Mouse (Mus musculus): ENCODE data around the gene Zbtb9.
"Not testable (repeated sequence)": the region's sequence is repeated elsewhere in the genome, so short reads cannot be mapped to it uniquely, and the experiment has no call there.

Zbtb9 gene

DNA sequence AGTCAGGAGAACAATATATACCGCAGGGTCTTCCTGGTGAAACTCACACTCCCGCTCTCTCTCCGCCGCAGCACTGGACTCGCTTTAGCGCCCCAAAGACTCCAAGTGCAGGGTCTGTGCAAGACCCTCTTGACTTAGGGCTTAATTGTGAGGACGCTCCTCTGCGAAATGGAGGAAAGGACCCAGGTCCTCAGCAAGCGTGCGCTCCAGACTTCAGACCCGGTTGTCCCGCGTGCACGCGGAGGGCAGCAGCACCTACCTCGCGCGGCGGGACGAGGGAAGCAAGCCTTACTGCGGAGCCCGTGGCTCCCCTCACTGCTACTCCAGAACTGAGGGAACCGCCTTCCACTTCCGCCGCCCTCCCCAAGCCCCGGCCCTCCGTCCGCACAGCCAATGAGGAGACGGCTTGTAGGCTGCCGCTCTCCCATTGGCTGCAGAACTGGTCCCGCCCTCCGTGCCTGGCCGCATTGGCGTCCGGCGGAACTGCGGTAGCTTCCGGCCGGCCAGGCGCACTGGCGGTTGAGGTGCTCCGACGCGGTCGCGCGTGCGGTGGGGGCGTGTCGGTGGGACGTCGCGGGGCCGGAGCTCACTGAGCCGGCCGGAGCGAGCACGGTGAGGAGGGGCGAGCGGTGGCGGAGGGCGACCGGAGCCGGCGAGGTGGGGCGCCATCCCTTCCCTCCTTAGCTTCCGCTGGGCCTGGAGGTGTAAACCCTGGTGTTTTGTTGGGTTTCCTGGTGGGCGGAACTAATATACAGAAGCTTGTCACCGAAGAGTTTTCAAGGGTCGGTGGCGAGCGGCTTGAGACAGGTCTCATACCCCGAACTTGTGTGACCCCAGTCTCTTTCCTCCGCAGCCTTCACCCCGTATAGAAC is at the start of gene Zbtb9:
TSS of gene Zbtb9 (plus strand) at position 465 of the 872 bp plus-strand sequence.
- DNase-seq (ENCODE audit: low spot score in 2 of 2), result peak; percentile 93 to 95

DNA sequence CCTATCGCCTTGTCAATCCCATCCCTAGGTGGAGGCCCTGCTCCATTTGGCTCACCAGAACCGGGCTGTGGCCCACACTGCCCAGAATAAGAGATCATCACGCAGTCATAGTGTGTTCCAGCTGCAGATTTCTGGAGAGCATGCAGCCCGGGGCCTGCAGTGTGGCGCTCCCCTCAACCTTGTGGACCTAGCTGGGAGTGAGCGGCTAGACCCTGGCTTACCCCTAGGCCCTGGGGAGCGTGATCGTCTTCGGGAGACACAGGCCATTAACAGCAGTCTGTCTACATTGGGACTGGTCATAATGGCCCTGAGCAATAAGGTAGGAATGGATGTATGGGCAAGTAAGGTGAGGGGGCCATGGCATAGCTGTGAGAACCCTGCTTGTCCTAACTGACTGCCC is 47.6 kb upstream of the Zbtb9 start:
- DNase-seq (ENCODE audit: low spot score in 2 of 2), result not testable (repeated sequence)

DNA sequence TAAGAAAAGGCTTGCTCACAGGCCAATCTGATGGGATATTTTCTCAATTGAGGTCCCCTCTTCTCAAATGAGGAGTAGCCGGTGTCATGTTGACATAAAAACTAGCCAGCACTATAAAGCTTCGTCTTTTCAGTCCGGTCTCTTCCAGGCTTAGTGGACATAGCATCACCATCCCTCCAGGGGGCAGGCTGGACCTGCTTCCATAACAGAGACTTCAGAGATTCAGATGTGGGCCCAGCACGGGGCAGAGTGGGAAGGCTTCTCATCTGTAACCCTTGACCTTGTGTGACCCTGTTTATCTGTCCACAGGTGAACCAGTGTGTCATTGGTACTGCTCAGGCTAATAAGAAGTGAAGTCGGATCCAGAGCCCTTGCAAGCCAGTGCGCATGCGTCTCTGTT is 41.2 kb upstream of the Zbtb9 start:
- DNase-seq (ENCODE audit: low spot score in 2 of 2), result peak; percentile 50 to 55

DNA sequence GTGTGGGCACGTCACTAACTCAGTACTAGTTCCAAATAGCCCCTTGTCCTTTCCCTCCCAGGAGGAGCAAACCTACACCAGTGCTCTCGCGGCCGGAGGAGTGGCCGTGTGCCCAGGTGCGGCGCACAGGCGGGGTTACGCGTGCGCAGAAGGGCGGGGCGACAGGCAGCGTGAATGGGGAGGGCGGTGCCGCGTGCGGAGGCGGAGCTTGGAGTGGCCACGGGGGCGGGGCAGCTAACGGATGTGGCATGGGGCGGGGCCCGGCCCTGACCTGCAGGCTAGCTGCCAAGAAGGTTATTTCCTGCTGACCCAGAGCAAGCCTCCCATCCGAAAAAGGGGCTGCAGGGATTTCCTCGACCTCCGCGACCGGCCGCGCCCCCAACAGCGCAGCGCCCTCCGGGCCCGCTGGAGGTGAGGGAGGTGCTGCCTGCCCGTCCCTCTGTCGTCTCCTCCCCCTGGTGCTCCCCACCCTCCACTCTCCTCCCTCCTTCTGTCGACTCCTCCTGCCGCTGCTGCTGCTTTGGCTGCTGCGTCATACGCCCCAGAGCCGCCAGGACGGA is 40.0 kb upstream of the Zbtb9 start, which contains the start of gene Phf1:
TSS of gene Phf1 (plus strand) at position 214 of the 560 bp plus-strand sequence.
- DNase-seq (ENCODE audit: low spot score in 2 of 2), result peak; percentile 98

DNA sequence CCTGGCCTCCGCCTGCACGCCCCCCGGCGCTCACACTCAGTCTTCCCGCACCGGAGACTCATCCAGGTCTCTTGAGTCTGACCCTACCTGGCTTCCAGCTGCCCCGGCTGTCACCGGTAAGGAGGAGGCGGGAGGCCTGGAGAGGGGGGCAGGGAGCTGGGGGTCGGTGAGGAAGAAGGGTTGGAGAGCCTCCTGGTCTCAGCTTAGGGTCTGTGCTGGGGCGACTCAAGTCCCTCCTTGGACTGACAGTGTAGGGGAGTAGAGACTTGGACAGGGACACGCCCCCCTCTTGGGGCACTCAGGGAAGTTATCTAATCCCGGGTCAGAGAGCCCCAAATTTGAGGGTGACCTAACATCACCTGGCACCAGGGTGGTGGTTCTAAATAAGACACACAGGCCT is 39.5 kb upstream of the Zbtb9 start:
- DNase-seq (ENCODE audit: low spot score in 2 of 2), result no peak

DNA sequence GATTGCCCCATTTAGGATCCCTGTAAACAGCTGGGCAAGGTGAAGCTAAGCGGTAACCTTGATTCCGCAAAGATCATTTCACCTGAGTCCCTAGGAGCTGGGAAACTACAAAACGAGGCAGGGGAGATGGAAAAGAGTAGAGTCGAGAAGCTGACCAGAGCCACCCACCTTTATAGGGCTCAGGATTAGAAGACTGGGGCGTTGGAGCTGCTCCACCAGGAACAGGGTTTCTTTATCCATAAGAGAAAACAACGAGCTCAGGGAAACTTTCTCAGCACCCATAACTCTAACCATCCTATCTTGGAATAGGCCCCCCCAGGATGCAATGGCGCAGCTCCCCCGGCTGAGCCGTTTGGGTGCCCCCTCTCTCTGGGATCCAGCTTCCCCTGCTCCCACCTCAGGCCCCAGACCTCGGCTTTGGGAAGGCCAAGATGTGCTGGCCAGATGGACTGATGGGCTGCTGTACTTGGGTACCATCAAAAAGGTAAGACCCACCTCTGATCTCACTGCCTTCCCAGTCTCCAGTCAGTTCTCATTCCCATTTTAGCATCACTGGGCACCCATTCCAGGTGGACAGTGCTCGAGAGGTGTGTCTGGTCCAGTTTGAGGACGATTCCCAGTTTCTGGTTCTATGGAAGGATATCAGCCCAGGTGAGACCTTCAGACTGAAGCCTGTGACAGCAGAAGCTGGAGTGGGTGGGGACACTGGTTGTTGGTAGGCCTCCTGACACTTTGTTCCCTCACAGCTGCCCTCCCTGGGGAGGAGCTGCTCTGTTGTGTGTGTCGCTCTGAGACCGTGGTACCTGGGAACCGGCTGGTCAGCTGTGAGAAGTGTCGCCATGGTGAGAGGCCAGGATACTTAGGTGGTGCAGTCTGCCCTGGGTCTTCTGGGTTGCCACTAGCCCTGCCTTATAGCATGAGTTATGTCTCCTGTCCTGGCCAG is 38.8 kb upstream of the Zbtb9 start:
- no peak for DNase-seq (ENCODE audit: low spot score in 2 of 2)

DNA sequence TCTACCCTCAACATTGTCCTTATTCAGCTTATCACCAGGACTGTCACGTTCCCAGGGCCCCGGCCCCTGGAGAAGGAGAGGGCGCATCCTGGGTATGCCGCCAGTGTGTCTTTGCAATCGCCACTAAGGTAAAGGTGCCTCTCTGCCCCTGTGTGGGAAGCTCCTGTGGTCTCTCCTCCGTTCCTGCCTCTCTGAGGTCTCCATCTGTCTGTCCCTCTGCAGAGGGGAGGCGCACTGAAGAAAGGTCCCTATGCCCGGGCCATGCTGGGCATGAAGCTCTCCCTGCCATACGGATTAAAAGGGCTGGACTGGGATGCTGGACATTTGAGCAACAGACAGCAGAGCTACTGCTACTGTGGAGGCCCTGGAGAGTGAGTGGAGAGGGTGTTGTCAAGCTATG is 37.9 kb upstream of the Zbtb9 start:
- no peak for DNase-seq (ENCODE audit: low spot score in 2 of 2)

DNA sequence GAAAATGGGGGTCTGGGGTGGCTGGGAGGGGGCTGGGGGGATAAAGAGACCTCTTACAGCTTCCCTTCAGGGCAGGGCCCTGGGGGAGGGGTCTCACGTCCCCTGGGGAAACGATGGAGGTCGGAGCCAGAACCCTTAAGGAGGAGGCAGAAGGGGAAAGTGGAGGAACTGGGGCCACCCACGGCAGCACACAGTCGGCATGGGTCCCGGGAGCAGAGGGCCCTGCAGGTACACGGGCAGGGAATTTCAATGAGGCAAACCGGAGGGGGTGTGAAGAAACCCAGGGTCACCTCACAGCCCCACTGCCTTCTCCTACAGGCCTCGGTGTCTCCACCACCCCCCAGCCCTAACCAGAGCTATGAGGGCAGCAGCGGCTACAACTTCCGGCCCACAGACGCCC is 36.5 kb upstream of the Zbtb9 start:
- DNase-seq (ENCODE audit: low spot score in 2 of 2), result no peak

DNA sequence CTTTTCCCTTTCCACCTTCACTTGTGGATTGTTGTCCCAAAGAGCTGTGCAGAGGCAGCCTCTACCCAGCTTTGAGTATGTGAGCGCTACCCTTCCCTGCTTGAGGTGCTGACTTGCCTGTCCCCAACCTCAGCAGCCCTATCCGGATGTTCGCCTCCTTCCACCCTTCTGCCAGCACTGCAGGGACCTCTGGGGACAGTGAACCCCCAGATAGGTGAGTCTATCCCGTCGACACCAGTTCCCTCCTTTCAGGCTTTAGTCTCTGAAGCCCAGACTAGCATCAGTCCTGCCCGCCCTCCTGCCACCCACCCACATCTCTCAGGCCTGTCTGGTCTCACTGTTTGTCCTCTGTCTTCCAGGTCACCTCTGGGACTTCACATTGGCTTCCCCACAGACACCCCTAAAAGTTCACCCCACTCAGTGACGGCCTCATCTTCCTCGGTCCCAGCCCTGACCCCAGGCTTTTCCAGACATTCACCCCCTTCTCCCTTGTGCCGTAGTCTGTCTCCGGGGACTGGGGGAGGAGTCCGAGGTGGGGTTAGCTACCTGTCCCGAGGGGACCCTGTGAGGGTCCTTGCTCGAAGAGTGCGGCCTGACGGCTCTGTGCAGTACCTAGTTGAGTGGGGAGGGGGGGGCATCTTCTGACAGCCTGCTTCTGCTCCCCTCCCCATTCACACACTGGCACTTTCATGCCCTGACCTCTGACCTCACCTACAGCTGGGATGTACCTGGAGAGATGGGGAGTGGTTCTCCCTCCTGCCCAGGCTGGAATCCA is 35.9 kb upstream of the Zbtb9 start:
- no peak for DNase-seq (ENCODE audit: low spot score in 2 of 2)

DNA sequence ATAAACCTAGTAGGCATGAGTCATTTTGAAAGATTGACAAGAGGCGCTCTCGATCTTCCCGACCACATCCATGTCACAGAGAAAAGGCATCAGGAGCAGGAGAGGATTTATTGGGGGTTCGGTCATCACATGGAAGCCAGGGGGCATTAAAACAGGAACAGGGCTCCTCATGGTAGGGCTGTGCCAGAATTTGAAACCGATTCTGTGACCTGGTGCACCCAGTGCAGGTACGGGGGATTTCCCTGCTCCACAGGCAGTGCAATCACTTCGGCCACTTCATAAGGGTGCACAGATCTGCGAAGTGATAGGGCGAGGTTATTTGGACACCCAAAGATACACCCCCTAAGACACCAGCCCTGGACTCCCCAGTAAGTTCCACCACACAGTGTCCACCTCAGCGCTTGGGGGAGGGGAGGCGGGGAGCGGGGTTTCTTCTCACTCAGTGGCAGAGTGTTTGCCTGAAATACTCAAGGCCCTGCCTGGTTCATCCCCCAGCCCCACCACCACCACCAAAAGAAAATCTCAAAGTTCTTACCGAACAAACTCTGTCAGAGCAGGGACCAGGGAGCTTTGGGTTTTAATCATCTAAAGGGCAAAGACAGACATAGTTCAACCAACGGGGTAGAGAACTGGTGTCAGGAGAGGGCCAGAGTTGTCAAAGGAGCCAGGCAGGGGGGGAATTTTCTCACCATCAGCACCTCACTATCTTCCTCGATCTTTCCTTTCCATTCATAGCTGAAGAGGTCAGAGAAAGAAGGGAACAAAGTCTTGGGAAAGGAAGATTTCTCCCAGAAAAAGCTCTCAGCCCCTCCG is 34.9 kb upstream of the Zbtb9 start:
- peak; percentile 66 to 77 for DNase-seq (ENCODE audit: low spot score in 2 of 2)

DNA sequence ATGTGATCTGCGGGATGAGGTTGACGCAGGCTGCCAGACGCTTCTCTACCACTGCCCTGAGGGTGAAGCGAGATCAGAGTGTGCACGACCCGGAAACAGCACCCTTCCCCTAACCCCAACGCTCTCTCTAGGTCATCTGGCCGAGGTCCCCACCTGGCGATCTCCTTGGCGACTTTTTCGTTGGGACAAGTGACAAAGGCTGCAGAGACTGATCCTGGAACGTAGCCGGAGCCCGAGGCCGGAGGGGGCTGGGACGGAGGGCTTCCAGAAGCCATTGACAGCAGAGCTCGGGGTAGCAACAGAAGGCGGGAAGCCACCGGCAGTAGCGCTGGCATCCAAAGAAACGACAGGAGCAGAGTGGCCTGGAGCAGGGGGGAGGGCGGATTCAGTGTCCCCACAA is 34.2 kb upstream of the Zbtb9 start:
- peak in 1 of 2 experiments; percentile 47 for DNase-seq (ENCODE audit: low spot score in 2 of 2)

DNA sequence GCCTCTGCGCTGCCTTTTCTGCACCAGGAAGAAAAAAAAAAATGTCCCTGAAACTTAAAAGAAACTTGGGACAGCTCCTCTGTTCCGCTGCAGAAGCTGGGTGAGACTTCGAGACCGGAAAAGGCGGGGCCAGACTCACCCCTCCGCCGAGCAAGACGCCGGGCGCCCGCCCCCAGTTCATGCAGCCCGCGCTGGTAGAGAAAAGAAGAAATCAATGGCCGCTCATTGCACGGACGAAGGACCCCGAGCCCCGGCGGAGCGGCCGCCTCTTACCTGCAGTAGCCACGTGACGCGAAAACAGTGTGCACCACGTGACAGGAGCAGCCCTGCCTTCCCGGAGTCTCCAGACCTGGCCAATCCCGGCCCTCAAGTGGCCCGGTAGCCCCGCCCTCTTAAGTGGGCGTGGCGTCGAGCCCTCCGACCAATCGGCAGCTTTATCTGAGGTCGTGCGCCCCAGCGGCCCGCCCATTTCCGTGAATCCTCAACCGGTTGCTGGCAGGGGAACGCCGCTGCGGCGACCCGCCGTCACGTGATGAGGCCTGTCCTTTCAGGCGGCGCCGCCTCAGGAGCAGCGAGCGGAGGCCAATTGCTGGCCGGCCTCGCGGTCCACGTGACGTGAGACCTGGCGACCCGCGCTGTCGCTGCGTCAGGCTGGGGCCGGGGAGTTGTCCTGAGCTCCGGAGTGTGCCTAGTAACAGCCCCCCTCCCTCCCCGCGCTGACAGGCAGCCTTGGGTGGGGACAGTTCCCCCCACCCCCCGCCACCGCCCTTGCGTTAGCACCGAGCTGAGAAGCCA is 33.6 kb upstream of the Zbtb9 start, which contains the start of gene Cuta:
TSS of gene Cuta (minus strand) at position 392 of the 795 bp plus-strand sequence.
- DNase-seq (ENCODE audit: low spot score in 2 of 2), result peak; percentile 99 to 100

DNA sequence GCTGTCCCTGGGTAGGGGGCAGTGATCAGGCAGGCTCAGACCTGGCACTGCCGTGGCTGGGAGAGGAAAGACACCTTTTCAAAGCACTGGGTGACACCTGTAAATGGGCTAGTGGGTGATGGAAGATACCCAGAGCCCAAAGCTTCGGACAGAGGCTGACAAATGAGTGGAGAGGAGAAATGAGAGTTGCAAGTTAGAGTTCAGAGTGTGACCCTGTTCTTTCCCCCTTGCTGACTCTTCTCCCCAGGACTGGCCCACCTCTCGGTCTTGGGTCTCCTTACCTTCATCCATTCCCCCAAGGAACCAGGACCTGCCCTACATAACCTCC is 33.0 kb upstream of the Zbtb9 start:
- no peak for DNase-seq (ENCODE audit: low spot score in 2 of 2)

DNA sequence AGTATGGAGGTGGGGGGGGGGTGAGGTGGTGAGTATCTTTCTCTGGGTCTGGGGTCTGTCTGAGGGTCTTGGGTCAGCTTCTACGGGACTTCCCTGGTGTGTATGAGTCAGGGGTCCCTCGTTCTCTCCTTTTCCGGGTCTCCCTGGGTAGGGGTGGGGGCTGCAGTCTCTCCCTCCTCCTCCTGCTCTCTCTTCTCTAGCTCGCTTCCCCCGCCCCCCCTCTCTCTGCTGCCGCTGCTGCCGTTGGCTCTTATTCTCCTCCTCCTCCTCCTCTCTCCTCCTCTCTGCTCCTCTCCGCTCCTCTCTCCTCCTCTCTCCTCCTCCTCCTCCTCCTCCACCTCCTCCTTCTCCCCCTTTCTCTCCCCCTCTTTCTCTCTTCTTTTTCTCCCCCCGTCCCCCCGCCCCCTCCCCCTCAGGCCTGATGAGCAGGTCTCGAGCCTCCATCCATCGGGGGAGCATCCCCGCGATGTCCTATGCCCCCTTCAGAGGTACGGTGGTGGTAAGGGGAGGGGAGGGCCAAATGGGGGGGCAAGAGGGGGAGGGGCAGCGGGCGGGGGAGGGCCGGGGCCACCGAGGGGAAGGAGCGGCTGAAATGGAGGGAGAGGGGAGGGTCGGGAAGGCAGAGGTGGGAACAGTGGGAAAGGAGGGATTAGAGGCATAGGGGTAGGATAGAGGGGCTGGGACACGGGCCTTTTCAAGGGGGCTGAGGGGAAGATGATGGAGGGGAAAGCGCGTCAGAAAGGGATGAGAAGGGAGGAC is 31.8 kb upstream of the Zbtb9 start, which contains the start of gene Syngap1:
TSS of gene Syngap1 (plus strand) at position 223 of the 759 bp plus-strand sequence.
- DNase-seq (ENCODE audit: low spot score in 2 of 2), result no peak

DNA sequence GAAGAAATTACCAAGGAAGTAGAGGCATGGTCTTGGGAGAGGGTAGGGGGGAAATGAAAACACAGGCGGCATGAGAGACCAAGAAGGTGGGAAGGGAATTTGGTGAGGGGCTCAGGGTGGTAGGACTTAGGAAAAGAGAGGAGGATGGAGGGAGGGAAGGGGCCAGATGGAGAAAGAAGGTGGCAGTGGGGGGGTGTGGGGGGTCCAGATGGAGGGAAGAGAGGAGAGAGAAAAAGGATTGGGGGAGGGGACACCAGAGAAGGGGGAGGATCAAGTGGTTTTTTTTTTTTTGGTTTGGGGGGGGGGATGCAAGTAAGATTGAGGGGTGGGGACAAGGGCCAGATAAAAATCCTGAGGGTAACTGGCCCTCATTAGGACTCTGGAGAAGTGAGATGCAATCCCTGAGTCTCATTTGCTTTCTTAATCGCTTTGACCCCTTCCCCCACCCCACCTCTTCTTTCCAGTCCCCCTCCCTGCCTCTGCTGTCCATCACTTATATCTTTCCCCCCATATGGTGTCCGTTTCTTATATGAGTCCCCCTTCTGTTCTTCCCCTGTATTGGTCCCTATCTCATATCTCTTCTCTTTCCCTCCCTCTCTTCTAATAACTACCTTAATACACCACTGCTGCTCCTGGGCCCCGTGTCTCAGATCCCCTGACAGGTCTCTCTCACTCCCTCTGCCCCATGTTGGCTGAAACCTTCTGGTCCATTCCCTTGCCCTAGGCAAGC is 31.0 kb upstream of the Zbtb9 start:
- DNase-seq (ENCODE audit: low spot score in 2 of 2), result no peak

DNA sequence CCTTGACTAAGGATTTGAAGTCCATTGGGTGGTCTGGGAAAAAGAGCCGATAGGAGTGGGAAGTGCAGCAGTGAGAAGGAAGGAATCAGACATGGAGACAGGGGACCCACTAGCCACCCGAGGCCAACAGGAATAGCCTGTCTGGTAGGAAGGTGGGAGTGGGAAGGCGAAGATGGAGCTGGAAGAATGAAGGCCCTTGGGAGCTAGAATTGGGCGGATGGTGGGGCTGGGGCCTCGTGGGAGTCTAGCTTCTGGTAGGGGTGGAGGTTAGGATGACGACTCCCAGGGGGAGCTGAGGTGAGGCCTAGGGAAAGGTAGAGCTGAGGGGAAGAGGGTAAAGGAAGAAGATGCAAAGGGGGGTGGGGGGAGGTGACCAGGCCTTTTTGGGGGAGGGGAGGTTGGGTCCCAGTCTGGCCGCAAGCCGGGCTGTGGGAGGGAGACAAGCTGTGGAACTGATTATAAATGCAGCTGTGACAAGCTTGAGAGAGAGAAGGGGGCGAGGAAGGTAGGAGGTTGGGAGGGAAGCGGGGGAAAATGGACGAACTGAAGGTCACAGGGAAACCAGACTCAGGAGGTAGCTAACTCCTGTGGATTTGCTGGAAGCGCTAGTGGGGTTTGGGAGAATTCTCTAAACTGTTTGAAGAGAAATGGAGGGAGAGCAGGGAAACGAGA is 27.0 kb upstream of the Zbtb9 start:
- DNase-seq (ENCODE audit: low spot score in 2 of 2), result no peak

DNA sequence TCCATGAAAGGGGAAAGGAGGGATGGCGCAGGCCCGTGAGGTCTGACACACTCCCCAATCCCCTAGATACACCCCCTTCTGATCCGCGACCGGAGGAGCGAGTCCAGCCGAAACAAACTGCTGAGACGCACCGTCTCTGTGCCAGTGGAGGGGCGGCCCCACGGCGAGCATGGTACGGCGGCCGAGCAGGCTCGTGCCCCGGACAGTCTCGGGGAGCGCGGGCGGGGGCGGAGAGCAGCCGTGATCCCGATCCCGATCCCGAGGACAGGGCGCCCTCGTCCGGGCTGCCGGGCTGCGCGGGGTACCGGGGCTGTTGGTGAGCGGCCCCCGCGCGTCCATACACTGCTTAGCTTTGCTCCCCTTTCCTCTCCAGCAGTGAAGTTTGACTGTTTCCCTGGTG is 26.4 kb upstream of the Zbtb9 start:
- DNase-seq (ENCODE audit: low spot score in 2 of 2), result no peak
